Mouse (Mus musculus) cerebellum, adult 8-10 months (tissue): ENCODE data around the gene Spaca3.

Experiments
- DNase-seq: peaks from one replicate; pipeline ENCODE4 v3.0.0; 2022

The Spaca3 gene

DNA sequence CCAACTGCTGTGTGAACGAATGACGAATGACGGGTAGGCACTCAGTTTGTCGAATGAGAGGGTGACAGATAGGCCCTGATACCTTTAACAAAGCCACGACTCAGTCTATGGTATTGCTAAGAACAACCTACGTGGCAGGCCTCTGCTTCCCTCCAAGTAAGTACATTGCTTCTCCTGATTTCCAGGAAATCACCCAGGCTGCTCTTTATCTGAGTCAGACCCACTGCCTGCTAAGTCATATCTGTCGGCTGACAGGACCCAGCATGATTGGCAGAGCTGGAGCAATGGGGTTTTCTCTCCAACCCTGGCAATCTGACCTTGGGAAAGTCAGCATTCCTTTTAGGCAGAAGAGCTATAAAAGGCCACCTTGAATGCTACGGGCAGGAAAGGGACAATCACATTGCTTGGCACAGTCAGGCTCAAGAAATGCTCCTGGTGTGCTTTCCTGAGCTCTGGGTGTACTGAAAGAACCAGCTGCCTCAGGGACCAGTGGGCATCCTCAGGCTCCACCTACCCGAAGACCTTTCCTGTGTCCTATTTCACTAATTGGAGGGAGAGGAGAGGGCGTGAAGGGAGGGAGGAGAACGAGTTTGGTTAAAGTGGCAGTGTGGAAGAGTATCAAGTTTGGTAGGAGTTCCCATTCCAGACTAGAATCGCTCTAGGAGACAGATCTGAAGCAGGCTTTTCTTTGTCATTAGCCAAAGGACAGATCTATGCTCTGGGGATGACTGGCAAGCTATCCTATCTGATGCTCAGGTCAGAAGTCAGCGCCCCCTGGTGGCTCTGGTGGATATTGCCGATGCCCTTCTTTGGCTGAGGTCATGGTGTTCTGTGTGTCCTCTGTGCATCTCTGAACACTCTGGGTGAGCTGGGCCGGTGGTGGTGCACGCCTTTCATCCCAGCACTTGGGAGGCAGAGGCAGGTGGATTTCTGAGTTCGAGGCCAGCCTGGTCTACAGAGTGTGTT is 14.6 kb downstream of the Spaca3 start:
- peak; percentile 64 for DNase-seq

DNA sequence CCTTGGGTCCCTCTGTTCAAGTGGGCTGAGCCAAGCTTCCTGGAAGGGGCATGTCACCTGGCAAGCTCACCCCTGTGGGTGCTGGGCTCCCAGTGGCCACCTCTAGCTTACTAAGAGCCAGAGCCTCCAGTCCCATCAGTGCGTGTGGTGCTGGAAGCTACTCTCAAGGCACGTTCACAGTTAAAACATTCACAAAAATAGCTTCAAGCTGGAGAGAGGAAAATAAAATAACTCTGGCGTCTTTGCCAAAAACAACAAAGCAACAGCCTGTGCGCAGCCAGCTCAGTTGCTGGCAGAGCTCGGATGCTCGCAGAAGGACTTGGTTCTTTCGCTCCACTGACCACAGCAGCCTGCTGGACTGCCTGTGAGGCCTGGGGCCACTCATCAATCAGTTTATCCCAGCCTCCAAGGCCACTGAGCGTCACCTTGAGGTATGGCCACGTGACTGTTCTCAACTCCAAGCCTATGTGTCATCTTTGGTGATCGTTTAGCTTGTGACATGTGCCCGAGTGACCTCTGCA is 19.0 kb downstream of the Spaca3 start:
- peak; percentile 76 for DNase-seq

DNA sequence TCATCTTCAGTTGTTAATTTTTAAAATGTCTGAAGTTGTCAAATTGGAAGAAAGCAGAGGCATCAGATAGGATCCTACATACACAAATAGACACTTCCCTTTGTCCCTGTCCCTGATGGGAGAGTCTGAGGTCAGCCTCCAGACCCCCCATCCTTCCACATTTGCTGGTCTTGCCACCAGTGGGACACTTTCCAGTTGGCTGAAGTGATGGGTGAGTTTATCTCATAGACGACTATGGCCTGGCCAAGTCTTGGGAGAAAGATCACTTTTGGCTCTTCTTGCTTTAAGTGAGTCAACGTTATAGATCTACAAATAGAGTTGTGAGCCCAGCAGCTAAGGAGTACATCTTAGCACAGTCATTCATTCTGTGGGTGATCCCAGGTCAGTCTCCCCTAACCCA is 19.9 kb downstream of the Spaca3 start:
- no peak for DNase-seq

DNA sequence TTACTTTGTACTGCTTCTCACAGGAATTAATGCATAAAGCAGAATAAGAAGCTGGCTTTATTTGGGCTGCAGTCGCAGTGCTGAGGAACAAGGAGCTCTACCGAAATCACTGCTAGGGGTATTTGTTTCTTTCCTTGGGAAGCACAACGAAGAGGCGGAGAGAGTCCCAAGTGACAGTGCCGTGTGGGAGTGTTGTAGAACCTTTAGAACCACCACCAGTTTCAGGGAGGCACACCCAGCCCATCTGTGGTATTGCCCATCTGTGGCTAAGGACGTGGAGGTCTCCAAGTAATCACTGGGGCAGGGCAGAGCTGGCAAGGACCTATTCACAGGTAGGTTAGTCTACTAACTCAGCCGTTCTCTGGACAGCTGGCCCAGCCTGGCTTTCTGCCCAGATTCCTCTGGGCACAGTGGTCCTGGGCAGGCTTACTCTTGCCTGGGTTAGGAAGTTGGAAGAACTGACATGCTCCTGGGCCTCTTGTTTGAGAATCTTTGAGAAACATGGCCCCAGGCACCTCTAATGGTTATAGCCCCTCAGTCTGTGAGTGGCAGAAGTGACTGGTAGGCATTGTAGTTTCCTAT is 24.2 kb downstream of the Spaca3 start:
- DNase-seq: no peak

DNA sequence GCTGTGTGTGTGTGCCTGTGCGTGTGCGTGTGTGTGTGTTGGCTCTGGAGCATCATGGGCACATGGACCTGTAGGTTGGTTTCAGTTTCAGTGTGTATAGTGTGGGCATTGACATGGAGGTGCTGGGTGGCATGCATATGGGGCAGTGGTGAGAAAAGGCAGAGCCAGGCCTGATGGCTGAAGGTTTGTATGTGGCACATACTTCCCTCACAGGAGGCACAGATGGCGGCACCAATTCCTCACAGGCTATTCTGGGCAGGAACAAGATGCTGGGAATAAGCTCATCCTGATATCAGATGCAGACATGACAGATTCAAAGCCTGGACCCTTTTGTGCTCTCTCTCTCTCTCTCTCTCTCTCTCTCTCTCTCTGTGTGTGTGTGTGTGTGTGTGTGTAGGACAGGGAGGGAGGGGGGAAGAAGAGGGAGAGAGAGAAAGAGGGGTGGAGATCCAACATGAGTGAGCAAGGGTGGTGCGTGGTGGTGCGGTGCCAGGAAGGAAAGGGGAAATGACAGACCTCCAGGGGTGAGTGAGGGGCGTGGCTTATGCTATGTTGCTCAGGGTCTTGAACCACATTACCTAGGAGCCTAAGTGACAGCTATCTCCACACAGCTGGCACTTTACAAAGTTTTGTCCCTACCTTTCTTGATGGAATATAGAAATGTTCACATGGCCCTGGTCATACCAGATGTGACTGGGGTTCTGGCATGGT is 26.5 kb downstream of the Spaca3 start:
- no peak for DNase-seq

DNA sequence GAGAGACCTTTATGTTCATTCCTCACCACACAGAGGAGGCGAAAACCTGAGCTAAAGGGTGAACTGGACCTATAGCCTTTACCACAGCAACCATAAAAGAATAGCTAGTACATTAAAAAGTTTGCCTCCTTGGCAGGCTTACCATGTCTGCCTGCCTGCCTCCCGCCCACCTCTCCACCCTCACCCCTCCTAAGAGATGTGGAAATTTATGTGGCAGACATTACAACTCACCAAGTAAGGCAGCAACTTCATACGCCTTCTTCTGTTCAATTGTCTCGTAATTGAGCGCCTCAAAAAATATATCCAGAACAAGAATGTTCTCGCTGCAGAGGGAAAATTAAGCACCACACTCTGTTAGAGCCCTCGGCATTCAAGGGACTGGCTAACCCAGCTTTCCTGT is 28.2 kb downstream of the Spaca3 start:
- no peak for DNase-seq

DNA sequence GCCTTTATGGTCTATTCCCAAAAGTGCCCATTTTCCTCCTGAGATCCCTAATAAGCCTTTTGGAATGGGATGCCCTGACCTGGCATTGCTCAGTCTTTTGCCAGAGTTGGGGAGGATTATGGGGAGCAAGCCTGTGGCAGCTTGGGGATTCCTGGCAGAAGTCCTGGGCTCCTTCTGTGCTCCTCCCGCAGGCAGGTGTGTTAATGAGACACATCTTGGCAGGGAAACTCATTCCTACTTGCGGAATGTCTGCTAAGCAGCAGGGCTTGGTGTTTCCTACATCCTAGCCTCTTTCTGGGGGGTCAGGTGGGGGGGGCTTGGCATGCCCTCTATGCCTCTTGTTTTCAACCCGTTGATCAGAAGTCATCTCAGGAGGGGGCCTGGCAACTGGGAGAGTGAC is 28.9 kb downstream of the Spaca3 start:
- DNase-seq: no peak

DNA sequence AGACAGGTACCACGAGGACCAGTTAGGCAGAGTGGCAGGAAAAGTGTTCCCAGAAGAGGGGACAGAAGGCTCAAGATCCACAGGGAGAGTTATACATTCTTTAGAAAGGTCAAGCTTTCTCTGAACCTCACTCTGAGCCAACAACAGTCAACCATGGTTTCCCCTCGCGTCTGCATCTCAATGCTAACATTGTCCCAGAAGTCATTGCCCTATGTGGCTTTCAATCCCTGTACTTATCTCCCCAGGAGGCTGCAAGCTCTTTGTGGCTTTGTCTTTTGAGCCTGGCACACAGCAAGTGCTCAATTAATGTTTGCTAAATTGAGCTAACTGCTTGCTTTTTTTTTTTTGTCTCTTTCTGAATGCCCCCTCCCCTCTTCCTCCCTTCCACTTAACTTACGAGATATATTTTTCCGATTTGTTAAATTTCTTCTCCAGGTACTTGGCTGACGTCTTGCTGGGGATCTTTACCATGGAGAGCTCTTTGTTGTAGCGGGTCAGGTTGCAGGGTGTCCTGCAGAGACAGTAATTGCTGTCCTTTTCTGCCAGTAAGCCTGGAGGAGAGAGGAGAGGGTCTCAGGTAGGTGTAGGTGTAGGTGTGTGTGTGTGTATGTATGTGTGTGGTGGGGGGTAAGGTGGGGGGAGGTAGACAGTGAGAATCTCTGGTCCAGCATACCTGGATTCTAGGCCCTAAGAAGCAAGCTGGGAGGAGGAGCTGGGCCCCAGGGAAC is 31.3 kb downstream of the Spaca3 start:
- no peak for DNase-seq

DNA sequence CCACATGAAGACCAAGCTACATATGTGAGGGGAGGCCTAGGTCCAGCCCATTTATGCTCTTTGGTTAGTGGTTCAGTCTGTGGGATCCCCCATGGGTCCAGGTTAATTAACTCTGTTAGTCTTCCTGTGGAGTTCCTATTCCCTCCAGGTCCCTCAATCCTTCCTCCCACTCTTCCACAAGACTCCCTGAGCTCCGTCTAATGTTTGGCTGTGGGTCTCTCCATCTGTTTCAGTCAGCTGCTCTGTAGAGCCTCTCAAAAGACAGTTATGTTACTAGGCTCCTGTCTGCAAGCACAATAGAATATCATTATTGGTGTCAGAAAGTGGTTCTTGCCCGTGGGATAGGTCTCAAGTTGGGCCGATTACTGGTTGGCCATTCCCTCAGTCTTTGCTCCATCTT is 37.7 kb downstream of the Spaca3 start:
- DNase-seq: no peak

DNA sequence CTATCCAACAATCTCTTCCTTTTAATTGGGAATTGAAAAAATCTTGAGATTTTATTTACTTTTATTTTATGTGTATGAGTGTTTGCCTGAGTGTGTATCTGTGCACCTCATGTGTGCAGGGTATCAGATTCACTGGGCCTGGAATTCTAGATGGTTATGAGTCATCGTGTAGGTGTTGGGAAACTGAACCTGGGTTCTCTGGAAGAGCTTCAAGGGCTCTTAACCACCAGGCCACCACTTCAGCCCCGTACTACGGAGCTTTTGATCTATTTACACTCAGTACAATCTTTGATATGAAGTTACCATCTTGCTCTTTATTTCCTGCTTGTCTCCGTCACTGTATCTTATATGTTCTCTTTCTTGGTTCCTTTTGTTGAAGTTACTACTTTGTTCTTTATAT is 42.4 kb downstream of the Spaca3 start:
- no peak for DNase-seq

DNA sequence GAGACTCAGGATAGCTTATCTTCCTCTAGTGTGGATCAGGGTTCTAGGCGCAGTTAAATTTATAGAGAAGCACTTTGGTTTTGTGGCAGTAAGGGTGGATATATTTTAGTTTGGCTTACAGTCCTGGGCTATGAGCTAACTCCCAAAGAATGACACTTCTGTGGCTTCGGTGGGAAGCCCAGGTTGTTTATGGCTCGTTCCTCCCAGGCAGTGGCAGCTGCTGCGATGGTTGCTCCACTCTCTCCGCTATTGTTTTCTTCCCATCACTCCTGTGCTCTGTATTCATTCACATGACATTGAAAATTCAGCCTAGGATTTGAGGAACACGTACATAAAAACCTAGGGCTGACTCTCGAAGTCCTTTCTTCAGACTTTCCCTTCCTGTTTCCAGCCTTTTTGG is 44.5 kb downstream of the Spaca3 start:
- no peak for DNase-seq

DNA sequence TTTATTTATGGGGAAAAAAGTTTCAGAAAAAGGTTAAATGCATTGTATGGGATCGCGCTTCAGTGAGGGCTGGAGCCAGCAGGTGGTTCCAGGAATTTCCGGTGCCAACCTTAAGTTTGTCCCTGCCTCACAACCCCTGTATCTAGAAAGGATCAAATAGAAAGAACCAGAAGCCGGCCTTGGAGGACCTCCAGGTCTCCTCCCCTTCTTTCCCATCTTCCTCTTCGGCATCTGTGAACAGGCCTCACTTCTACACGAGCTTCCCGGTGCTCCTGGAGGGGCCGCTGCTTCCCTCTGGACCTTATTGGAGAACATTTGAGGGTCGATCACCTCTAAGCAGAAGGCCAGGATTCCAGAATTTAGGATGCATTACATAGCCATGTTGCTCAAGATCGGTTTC is 45.3 kb downstream of the Spaca3 start:
- DNase-seq: no peak

DNA sequence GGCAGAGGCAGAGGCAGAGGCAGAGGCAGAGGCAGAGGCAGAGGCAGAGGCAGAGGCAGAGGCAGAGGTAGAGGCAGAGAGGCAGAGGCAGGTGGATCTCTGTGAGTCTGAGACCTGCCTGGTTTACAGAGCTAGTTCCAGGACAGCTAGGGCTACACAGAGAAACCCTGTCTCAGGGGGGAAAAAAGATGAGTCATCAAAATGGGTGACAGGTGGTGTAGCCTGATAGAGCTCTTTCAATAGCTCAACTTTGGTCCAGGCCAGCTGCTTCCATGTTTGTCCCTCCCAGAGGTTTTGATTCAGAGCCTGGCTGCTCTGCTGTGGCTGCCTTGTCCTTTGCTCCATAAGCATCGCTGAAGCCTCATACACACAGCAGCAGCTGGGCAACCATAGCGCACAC is 46.4 kb downstream of the Spaca3 start:
- DNase-seq: no peak

DNA sequence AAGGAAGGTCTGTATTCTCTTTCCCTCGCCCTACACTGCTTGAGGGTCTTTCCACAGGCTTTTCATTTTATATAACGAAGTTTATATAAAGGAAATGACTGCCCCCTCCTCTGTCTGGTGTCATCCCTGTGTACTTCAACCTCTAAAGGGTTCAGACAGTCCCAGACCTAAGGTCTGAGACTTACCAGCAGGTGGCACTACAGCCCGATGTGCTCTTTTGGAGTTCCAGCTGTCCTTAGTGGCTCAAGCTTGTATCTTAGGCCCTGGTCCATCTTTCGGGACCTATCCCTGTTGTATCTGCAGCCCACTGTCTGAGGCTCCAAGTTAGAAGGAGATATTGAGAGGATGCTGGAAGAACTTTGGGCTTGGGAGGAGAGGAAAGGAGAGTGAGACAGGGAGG is 48.3 kb downstream of the Spaca3 start:
- DNase-seq: peak; percentile 62

DNA sequence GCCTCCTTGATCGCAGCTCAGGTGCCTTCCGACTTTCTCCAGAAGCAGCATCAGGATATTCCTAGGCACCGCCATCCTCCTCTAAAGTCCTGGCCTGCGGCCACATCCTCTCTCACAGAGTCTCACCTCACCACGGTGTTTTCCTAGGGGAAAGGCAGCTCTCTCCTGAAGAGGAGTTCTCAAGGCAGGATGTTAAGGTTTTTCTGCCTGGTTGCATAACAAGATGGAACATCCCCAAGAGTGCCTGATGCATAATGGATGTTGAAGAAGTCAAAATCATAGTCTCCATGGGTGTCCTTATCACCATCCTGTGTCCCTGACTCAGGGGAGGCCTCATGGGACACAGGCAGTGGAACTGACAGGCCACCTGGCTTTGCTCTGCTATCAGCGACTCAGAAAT is 49.7 kb downstream of the Spaca3 start:
- DNase-seq: no peak

DNA sequence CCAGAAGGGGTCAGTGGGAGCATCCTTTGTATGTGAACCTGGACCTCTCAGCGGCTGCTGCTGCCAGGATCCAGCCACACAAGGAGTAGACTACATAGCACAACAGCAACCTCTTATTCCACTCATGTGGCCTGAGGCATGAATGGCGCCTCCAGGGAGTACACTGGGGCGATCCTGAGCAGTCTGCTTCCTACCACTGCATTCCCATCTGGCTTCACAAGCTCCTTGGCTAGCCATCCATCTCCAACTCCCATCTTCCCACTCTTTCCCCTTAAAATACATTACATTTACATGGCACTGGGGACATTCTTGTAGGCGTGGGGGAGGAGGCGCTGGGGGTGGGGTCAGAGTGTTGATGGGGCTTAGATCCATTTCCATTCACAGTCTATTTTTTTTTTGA is 54.6 kb downstream of the Spaca3 start:
- no peak for DNase-seq

DNA sequence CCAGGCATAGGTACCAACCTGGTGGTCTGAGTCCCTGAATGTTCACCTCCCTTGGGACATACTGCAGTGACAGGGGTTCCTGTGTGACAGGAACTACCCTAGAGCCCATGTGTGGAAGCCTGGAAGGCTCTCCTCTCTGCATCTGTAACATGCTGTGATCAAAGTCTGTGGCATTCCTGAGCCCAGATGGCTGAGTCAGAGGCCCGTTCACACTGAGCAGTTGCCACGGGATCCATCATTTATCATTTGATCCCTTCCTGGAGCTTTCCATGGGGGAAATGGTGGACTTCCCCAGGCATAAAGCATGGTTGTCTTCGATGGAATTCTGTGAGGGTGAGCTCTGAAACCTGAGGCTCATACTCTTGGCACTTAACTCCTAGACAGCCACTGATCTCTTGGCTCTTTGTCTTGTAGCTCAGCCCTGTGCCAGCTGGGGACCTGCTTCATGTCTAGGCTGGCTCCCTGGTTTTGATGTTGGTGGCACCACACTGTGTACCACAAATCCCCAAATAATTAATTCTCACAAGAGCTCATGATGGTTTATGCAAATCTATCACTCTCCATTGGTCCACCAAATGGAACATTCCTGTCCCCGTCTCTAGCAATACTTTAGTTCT is 55.4 kb downstream of the Spaca3 start:
- no peak for DNase-seq
